Mouse (Mus musculus) splenic B cell, adult 2 months (primary cell): ENCODE data around the gene Crcp.

Source experiments
- DNase-seq: peaks from one replicate; pipeline ENCODE4 v3.0.0-alpha.2; 2011; ENCODE audit warnings: low read depth, low spot score
- H3K27me3 ChIP-seq: 2 replicates; pipeline ENCODE4 v1.6.1; 2012; ENCODE audit warnings: mild to moderate bottlenecking, low read length, moderate library complexity, mixed read lengths; ENCODE audit not compliant: control insufficient read depth, poor library complexity, insufficient read depth, severe bottlenecking
- H3K36me3 ChIP-seq: 2 replicates; pipeline ENCODE4 v1.6.1; 2012; ENCODE audit warnings: mild to moderate bottlenecking, low read length, moderate library complexity, mixed read lengths; ENCODE audit not compliant: control insufficient read depth, poor library complexity, insufficient read depth, severe bottlenecking

Crcp gene

GRCm38 (mm10) chr5:130082431-130082830 is 53.3 kb downstream of the Crcp start:
- no peaks in the 10 kb centered on the region for H3K27me3 ChIP-seq
- DNase-seq, result no peak
- H3K36me3 ChIP-seq, result no peaks in the 10 kb centered on the region

DNA sequence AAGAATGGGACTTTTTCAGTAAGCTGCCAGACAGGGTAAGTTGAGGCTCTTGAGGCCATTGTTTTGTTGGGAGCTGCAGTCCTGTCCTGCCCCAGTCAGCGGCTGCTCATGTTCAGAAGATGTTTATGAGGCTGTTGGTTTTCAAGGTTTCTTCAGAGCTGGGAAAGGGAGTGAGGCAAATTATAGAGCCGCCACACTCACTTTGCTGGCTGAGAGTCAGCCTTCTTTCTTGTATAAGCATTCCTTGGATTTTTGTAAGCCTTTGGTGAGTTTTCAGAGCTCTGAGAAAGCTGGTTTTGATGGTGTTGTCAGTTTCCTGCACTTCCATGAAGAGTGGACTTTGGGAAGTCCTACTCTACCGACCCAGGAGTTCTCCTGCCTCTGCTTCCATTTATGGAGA is 55.2 kb downstream of the Crcp start:
- H3K36me3 ChIP-seq, result no peaks in the 10 kb centered on the region
- DNase-seq, result no peak
- H3K27me3 ChIP-seq, result no peaks in the 10 kb centered on the region

- no peak for DNase-seq
- Histone ChIP-seq H3K36me3 (no peaks in the 10 kb centered on the region), H3K27me3 (no peaks in the 10 kb centered on the region)
Measured at GRCm38 (mm10) chr5:130088008-130088407, 58.9 kb downstream of the Crcp start.

DNA sequence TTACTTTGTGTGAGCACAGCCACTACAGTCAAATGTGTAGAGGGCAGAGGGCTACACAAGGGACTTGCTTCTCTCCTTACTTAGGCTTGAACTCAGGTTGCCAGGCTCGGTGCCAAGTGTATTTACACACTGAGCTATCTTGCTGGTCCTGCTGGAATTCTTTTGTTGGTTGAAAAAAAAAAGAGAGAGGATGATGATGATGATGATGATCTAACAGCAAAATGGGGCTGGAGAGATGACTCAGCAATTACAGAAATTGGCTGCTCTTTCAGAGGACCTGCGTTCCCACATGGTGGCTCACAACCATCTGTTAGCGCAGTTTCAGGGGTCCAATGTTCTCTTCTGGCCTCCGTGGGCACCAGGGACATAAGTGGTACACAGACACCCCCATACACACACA is 59.5 kb downstream of the Crcp start:
- no peaks in the 10 kb centered on the region for H3K27me3 ChIP-seq
- no peak for DNase-seq

DNA sequence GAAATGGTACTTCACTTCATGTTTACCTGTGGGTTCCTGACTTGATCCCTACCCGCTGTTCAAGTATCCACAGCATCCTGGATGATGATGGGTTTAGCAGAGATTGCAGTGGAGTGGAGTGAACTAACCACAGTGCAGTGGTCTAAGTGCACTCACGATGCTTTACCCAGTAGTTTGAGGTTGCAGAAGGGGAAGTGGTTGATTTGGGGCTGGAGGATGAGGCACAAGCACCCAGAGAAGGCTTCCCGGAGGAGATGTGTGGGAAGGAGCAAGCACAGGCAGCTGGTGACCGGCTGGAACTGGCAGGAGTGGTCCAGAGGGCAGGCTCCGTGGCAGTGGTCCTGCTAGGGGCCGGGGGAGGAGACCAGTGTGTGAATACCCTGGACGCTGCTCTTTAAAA is 60.1 kb downstream of the Crcp start:
- DNase-seq, result peak; percentile 58
- no peaks in the 10 kb centered on the region for H3K36me3 ChIP-seq

More for the DNA sequence above, 59.5 kb downstream of the Crcp start:
- H3K36me3 ChIP-seq, result no peaks in the 10 kb centered on the region

GRCm38 (mm10) chr5:130089626-130090393 is 60.7 kb downstream of the Crcp start:
- Histone ChIP-seq H3K36me3 (no peaks in the 10 kb centered on the region), H3K27me3 (no peaks in the 10 kb centered on the region)
- DNase-seq, result peak; percentile 70

More for the DNA sequence above, 60.1 kb downstream of the Crcp start:
- H3K27me3 ChIP-seq, result no peaks in the 10 kb centered on the region

DNA sequence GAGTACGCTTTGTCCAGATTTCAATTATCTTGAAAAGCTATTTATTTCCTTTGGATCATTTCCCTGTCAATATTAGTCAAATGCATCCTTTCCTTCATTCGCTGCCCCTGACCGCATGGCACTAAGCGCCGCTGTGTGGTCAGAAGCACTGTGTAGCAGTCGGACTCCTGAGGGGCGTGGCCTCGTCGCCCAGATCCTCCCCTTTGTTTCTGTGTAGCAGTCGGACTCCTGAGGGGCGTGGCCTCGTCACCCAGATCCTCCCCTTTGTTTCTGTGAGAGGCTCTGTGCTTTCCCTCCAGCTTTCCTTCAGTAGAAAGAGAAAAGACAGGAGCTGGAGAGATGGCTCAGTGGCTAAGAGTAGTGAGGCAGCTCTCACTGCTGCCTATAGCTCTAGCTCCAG is 67.7 kb downstream of the Crcp start:
- Histone ChIP-seq H3K27me3 (no peaks in the 10 kb centered on the region), H3K36me3 (no peaks in the 10 kb centered on the region)
- DNase-seq, result no peak

DNA sequence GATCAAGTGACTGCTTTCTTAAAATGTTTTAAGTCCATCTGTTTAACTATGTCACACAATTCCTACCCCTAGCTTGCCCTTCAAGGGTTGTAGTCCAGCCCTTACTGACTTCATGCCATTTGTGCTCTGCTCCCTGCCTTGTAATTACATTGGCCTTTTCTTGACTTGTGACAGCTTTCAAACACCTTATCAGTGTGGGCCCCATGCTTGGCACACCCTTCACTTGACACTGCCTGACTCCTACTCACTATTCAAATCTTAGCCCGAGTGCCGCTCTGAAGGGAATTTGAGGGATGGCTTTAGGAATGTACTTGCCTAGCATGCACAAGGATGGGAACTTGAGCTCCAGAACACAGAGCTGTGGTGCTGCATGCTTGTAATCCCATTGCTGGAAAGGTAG is 68.7 kb downstream of the Crcp start:
- no peaks in the 10 kb centered on the region for H3K36me3 ChIP-seq
- no peak for DNase-seq
- no peaks in the 10 kb centered on the region for H3K27me3 ChIP-seq

DNA sequence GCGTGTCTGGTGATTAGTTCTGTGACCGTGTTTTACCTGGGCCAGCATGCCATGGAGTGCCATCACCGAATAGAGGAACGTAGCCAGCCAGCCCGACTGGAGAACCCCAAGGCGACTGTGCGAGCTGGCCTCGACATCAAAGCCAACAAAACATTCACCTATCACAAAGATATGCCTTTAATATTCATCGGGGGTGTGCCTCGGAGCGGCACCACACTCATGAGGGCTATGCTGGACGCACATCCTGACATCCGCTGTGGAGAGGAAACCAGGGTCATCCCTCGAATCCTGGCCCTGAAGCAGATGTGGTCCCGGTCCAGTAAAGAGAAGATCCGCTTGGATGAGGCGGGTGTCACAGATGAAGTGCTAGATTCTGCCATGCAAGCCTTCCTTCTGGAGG is 72.6 kb downstream of the Crcp start:
- H3K36me3 ChIP-seq, result 0 out of 2 replicates have a peak, but pooled peaks cover 3% of the 10 kb centered on the region

GRCm38 (mm10) chr5:130109348-130109747 is 80.3 kb downstream of the Crcp start:
- DNase-seq, result no peak
- no peaks in the 10 kb centered on the region for H3K27me3 ChIP-seq
- H3K36me3 ChIP-seq, result 0 out of 2 replicates have a peak, but pooled peaks cover 3% of the 10 kb centered on the region

More for the DNA sequence above, 72.6 kb downstream of the Crcp start:
- H3K27me3 ChIP-seq, result no peaks in the 10 kb centered on the region
- DNase-seq, result no peak
